Mouse (Mus musculus): Measurements from ENCODE around the gene Fam131a. TPM values are rescaled to one million over a fixed set of nuclear protein-coding genes. Genes with fewer than 3 reads are reported as not detected.

Gene Fam131a
- polyA plus RNA-seq, 1 experiment: 18.1 TPM

DNA sequence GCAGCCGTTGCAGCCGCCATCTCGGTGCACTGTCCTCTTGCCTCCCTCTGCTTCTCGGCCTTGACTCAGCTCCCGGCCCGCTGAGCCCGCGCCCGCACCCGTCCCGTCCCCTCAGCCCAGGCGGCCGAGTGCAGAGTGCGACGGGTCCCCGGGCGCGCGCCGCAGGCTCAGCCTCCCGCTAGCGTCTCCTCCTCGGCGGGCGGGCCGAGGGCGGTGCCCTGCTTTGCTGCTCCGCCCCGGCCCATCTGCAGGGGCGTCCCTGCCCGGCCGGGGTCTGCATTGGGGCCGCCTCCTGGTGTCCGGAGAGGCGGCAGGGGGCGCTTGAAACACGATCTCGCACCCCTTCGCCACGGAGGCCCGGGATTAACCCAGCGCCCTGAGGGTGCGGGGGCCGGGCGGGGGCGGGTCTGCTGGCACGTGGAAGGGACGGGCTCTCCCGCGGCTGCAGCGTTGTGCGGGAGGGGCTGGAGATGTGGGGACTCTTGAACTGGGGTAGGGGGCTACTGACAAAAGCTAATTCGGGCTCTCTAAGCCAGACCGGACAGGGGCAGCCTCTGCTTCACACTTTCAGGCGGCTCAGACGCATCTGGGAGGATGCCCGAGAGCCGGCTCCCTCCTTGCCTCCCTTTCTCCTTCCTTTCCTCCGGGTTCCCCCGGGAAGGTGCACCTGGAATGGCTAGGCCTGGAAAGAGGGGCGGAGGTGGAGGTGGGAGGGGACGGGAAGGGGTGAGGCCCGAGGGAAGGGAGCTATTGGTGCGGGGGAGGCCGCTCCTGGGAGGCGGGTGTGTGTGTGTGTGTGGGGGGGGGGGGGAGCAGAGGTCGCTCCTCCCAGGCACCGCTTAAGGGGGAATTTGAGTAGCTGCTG, 23.2 kb downstream of the Fam131a start:
- DNase-seq (ENCODE audit: low spot score): peak; percentile 76

DNA sequence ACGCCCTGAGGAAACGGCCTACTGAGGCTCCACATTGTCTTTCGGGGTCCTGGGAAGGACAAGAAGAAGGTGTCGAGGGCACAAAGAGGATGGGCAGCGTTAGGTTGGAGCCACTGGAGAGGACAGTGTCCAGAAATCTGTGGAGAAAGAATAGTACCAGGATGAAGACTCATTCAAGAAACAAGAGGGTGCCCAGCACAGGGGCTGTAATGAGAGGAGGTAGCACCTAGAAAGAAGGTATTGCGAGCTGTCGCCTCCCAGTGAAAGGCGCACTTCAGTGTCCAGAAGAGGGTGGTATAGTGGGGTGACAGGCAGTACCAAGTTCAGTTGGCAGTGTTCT, 23.8 kb downstream of the Fam131a start:
- no peak for DNase-seq (ENCODE audit: low spot score)

DNA sequence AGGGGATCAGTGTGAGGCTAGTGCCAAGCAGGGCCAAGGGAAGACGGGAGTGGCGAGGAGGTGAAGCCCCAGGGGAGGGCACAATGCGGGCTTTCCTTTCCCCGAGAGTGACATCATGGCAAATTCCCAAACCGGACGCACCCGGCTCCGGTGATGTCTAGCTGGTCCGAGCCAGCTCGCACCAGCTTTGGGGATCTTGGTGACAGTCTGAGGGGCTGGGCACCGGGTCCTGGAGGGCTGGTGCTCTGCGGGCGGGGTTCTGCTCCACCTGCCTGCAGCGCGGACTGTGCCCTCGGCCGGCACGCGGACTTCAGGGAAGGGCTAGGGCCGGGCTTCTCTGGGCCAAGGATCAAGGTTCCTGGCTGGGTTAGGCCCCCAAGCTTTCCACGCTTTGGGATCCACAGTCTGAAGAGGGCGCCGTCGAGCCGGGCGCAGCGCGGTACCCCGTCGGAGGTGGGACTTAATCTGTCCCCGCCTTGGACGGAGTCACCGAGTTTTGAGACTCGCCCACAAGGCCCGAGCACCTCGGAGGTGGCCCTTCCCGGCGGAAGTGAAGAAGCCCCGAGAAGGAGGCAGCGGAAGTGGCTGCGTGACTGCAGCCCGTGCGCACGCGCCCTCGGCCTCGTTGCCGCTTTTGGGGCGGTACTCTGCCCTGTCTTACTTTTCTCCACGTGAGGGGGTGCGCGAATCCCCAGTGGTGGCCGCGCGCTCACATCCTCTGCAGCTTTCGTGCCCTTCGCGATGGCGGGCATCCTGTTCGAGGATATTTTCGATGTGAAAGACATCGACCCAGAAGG, 24.3 kb downstream of the Fam131a start, which contains the start of the genes Polr2h and Clcn2:
Gene Polr2h (plus strand): TSS at position 485 of the 797 bp plus-strand sequence.
Gene Clcn2 (minus strand): TSS at position 566 of the 797 bp plus-strand sequence.
- peak; percentile 95 for DNase-seq (ENCODE audit: low spot score)

DNA sequence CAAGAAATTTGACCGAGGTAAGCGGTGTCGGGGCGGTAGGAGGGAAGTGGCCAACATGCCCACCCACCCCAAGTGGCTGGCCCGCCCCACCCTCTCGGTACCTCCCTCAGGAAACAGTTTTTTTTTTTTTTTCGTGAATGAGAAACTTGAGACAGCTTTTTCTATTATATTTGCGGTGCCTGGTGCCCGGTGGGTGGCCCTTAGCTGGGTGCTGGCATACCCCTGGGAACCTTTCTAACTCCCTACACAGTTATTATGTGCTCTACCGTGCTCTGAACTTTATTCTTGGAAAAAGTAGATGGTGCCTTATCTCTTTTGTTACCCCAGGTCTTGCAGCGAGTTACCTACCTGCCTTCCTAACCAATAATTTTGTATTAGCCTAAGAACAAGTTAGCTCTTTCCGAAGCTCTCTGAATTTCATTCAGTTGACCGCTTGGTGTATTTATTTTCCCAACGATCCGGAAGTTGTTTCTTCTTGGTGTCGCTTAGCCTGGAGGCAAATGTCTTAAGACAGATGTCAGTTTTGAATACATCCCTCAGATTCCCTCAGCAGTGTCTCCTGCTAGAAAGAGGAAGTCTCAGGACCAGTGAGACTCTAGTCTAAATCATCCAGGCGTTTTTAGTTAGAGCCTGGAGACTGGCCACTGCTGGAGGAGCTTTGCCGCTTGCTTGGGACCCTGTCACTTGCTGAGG, 25.1 kb downstream of the Fam131a start:
- no peak for DNase-seq (ENCODE audit: low spot score)

DNA sequence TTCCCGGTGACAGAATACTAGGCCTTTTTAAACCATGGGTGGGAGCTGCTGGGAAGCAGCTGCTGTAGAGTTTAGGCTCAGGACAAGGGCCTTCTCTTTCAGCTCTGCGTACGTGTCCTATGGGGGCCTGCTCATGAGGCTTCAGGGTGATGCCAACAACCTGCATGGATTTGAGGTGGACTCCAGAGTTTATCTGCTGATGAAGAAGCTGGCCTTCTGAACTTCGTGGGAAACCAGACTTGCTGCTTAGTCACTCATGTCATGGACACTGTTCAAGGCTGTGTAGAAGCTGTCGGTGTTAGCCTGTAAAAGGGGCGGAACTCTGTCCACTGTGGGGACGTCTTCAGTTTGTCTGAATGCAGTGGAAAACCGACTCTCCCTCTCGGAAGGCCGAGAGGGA, 28.8 kb downstream of the Fam131a start:
- no peak for DNase-seq (ENCODE audit: low spot score)

DNA sequence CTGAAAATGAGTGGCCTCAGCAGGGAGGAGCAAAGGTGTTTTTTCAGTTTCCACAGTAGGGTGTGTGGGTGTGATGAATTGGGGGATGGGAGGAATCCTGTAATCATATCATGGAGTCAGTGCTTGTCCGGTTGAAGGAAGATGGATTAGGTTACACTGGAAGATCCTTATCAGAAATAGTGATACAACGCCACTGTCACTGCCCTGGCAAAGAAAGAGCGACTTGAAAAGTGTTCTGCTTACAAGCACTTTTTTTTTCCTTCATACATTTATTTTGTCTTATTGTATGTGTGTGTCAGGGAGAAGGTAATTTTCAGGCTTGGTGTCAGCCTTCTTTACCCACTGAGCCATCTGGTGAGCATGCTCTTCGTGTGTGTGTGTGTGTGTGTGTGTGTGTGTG, 29.7 kb downstream of the Fam131a start:
- no peak for DNase-seq (ENCODE audit: low spot score)

DNA sequence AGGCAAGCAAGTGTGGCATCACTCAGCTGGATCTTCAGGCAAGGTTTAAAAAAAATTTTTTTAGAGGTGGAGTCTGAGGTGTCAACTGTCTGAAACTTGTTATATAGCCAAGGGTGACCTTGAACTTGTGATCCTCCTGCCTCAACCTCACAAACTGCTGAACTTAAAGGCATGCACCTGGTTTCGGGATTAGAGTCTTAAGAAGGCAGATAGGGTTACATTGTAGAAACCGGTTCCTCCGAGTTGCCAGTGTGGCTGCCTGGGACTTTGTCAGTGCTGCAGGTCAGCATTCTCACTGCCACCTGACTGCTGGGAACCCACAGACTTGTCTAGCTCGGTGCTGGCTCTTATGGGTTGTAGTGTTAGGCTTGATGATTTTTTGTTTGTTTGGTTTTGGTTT, 30.2 kb downstream of the Fam131a start:
- no peak for DNase-seq (ENCODE audit: low spot score)

DNA sequence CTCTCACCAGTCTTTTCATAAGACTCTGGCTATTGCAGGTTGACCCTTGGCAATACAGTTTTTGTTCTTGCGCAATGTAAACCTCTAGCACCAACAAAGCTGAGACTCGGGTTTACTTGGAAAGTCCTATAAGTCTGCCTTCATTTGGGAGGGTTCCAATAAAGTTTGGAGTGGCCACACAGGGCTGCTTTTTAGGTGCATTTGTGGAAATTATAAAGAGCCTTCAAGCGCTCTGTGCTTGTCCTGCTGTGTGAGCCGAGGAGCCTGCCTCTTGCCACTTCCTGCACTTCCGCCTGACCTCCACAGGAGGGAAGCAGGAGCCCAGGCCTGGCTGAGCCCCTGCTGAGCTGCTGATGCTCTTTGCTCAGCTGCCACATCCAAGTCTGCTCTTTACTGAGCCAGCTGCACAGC, 31.3 kb downstream of the Fam131a start:
- no peak for DNase-seq (ENCODE audit: low spot score)

DNA sequence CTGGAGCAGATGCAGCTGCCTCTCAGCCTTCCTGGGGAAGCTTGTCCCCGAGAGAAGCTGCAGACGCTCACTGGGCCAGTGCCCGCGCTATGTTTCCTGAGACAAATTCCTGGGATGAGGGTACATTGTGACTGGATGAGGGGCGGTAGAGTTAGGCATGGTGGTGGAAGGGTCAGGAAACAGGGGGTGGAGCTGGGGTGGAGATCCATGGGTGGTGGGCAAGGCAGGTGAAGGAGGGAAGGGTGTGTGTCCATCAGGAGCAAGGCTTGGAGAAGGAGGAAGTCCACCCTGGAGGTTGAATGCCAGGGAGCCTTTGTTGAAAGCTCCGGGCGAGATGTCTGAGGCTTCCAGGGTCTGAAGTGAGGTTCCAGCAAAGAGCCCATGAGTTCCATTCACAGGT, 32.3 kb downstream of the Fam131a start:
- no peak for DNase-seq (ENCODE audit: low spot score)

DNA sequence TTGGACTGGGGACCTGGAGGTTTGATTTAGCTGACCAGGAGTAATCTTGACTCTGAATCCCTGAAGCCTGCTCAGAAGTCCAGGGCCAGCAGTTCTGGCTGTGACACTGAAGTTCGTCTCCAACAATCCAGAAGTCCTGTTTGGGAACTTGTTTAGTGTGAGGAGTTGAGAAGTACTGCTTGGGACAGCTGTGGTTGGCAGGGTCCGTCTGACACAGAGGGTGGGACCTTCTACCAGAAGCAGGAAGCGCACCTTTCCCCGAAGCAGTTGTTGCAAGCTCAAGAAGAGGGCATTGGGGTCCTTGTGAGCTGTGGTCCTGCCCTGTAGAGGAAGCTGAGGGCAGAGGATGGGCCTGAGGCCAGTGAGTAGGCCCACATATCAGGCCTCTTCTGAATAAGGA, 32.7 kb downstream of the Fam131a start:
- no peak for DNase-seq (ENCODE audit: low spot score)

DNA sequence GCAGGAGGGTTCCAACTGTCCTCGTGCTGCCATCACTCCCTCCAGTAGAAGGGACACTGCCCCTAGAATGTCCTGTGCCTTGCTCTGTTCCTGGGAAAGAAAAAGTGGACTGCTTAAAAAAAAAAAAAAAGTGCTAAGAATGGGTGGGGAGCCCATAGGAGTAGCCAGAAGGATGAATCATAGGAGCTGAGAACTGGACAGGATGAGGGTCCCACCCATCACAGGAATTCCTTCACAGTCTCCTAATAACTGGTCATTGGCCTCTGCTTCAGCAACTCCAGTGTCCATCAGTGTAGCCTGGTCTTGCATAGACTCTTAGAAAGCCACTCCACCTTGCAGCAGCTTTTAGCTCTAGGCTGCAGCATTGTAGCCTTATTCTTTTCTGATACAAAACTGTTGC, 33.3 kb downstream of the Fam131a start:
- DNase-seq (ENCODE audit: low spot score): no peak

DNA sequence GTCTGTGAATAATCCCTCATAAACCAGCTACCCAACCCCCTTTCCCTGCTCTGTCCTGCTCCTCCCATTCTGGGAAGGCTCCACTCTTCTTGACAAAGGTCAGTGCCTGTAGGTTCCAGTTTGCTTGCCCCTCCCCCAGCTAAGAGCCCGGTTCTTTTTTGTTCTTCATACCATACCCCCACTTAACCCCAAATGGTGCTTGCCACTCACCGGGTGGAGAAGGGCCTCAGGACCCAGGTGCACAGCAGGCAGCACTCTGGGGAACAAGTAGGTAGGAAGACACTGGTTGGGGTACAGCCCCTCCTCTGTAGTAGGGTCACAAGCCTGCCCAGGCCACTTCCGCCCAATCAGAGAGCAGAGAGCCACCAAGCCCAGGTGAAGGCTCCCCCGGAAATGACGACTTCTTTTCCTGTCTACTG, 37.3 kb downstream of the Fam131a start:
- no peak for DNase-seq (ENCODE audit: low spot score)

DNA sequence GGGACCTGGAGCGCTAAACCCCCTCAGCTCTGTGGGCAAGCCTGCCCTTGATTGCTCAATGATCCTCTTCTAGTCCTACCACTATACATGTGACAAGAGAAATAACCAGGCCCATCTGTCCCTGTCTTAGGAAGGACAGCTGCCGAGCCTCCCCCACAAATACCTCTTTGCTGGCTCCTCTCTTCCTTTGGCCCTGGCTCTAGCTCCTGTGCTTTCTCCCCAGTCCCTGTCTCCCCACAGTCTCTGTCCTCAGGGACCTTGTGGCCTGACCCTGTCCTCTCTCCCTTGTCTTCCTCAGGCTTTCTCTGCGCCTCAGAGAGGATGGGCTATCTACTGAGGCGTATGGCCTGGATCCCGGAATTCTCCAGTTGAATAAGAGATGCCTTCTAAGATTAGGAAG, 38.6 kb downstream of the Fam131a start:
- DNase-seq (ENCODE audit: low spot score): no peak

DNA sequence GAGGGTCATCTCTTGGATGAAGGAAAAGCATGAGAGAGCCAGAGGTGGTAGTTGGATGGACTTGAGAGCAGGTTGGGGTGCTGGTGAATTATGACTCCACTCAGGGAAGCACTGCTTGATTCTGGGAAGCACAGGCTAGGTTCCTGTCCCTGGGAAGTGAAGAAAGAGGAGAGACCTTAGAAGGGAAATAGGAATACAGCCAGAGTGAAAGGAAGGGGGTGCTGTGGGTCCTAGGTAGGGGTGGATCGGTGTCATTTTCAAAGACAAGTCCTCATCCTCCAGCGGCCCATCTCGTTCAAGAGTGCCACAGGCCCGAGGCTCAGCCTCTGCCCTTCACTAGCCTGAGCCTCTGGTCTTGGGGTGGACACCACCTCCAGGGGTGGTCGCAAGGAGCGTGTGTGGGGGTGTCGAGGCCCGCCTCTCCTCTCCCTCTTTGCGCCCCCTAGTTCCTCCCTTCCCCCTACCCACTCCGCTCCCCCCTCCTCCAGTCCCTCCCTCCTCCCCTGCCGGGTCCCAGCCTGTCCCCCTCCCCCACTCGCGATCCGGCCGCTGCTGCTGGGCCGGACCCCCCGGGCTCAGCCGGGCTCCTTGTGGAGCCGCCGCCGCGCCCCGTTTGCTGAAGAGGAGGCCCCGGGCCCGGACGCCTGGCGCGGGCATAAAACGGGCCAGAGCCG, 39.3 kb downstream of the Fam131a start:
- DNase-seq (ENCODE audit: low spot score): no peak

DNA sequence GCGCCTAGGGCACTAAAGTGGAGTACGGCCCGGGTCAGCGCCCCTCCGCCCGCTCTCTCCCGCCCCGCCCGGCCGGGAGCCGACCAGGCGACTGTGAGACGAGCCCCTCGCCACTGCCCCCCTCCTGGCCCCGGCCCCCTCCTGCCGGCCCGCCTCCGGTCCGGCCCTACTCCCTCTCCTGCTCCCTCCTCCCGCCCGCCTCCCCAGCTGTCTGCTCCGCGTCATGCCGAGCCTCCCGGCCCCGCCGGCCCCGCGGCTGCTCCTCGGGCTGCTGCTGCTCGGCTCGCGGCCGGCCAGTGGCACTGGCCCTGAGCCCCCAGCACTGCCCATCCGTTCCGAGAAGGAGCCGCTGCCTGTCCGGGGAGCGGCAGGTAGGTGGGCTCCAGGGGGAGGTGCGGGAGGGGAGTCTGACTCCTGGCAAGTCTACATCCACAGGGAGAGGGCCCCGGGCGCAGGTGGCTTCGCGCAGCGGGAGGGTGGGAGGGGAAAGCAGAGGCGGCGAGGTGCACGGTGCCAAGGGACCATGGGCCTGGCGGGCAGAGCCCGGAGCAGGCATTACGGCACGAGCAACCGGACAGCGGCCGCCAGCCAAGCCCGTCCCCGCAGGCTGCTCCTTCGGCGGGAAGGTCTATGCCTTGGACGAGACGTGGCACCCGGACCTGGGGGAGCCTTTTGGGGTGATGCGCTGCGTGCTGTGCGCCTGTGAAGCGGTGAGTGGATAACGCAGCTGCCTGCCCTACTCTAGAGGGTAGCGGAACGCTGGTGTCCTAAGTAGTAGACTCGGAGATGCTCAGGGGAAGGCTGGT, 40.1 kb downstream of the Fam131a start, which contains the start of gene Chrd:
Gene Chrd (plus strand): TSS at position 203 of the 806 bp plus-strand sequence.
- peak; percentile 62 for DNase-seq (ENCODE audit: low spot score)

DNA sequence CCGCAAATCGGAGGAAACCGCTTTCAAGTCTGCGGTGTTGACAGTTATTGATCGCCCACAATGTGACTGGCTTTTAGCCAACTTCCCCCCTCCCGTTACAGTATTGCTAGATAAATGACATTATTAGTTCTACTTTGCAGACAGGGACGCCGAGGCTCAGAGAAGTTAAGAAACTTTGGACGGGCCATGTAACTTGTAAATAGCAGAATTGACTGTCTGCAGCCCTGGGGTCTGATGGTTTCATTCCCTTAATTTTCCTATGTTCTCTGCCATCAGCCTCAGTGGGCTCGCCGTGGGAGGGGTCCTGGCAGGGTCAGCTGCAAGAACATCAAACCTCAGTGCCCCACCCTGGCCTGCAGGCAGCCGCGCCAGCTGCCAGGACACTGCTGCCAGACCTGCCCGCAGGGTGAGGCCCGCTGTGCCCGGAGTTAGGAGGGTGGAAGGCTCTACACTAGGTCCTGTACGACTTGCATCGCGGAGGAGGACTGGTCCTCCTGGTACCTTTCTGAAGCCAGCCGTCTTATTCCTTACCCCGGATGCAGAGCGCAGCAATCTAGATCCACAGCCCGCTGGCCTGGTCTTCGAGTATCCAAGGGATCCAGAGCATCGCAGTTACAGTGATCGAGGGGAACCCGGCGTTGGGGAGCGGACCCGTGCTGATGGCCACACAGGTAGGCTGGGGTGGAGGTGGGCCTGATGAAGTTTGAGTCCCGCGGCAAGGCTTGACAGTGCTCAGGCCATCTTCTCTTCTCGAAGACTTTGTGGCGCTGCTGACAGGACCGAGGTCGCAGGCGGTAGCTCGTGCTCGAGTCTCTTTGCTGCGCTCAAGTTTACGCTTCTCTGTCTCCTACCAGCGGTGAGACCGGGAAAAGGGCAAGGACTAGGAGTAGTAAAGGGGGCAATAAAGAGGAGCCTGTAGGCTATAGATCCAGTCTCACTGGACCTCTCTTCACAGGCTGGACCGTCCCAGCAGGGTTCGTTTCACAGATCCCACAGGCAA, 41.0 kb downstream of the Fam131a start, which contains the start of gene Thpo:
Gene Thpo (minus strand): TSS at position 781 of the 1,000 bp plus-strand sequence.
- DNase-seq (ENCODE audit: low spot score): no peak

DNA sequence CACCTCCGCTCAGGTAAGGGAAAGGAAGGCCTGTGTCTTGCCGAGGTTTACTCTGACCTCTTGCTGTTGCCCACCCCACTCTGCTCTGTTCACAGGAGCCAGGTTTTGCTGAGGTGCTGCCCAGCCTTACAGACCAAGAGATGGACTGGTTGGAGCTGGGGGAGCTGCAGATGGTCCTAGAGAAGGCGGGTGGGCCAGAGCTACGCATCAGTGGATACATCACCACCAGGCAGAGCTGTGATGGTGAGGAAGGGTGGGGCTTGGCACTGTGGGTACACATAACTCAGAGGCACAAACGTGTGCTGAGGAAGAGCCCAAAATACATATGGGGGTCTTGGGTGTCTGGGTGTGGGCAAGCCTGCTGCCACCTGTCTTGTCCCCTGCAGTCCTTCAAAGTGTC, 42.6 kb downstream of the Fam131a start:
- no peak for DNase-seq (ENCODE audit: low spot score)

DNA sequence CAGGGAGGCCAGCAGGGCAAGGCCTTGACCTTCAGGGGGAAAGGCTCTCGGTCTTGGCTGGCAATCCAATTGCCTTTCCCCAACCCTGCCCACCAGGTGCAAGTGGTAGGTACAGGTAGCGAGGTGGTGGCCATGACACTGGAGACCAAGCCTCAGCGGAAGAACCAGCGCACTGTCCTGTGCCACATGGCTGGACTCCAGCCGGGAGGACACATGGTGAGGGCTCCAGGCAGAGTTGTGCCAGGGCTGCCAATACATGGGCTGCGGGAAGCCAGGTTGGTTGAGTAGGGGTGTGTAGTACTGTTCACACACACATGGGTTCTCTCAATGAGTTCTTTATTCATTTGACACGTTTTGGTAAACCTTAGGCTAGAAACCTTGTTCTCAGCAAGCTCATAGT, 43.1 kb downstream of the Fam131a start:
- DNase-seq (ENCODE audit: low spot score): no peak

DNA sequence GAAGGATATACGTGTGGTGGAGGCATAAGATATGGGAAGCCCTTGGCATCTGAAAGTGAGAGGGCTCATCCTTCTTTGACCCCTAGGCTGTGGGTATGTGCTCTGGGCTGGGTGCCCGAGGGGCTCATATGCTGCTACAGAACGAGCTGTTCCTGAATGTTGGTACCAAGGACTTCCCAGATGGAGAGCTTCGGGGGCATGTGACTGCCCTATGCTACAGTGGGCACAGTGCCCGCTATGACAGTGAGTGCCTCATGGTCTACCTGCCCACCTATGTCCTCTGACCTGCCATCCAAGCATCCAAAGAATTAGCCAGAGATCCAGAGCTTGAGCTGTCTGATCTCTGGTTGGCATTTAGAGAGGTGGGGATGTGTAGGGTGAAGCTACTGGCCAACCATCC, 43.8 kb downstream of the Fam131a start:
- DNase-seq (ENCODE audit: low spot score): no peak

Data from urinary bladder, adult 2 months (tissue).